Mouse (Mus musculus) left cerebral cortex, postnatal 14 days (tissue): ENCODE measurements around the gene Stim1. TPM values are rescaled to one million over a fixed set of nuclear protein-coding genes. Genes with fewer than 3 reads are reported as not detected.
"Not testable (repeated sequence)": the region's sequence is repeated elsewhere in the genome, so short reads cannot be mapped to it uniquely, and the experiment has no call there.

Experiments used
- DNase-seq, 2 experiments: peaks; one replicate each; pipeline ENCODE4 v3.0.0; 2021 to 2022; ENCODE audit warnings: low spot score in 2 of 2, mixed read lengths in 1 of 2
- intact Hi-C: fragments of 180-260 bp; cut with DNase I; formaldehyde crosslinking; loops from one replicate; pipeline ENCODE4 v1.15.1; 2025
- total RNA-seq, 2 experiments: library from RNA; stranded (reverse); gene quantifications; 2 replicates each; pipeline ENCODE4 v1.2.3; 2021

Gene Stim1
- total RNA-seq, 2 experiments from 2014 or later: 84.7 to 88.7 TPM

GRCm38 (mm10) chr7:102477377-102477776 is 209.8 kb downstream of the Stim1 start:
- DNase-seq: no peak
- intact Hi-C loops: no loop called here

- no peak for DNase-seq
- intact Hi-C loops: no loop called here
Observed at GRCm38 (mm10) chr7:102478425-102478824, 210.8 kb downstream of the Stim1 start.

- intact Hi-C loops: no loop called here
Observed at GRCm38 (mm10) chr7:102478926-102479325, 211.3 kb downstream of the Stim1 start.

GRCm38 (mm10) chr7:102479368-102480078 is 211.9 kb downstream of the Stim1 start:
- DNase-seq: no peak
- intact Hi-C loops: no loop called here

More at GRCm38 (mm10) chr7:102478926-102479325, 211.3 kb downstream of the Stim1 start:
- no peak for DNase-seq

- no peak for DNase-seq
- intact Hi-C loops: no loop called here
Observed at GRCm38 (mm10) chr7:102480821-102481220, 213.2 kb downstream of the Stim1 start.

GRCm38 (mm10) chr7:102481579-102481978 is 214.0 kb downstream of the Stim1 start, which contains the start of gene Olfr543:
Gene Olfr543 (minus strand): TSS chr7:102481679.
- intact Hi-C loops: no loop called here
- DNase-seq: no peak

- intact Hi-C loops: no loop called here
- no peak for DNase-seq
Observed at GRCm38 (mm10) chr7:102483665-102484064, 216.1 kb downstream of the Stim1 start.

- DNase-seq, intact Hi-C loops: not testable (repeated sequence)
Observed at GRCm38 (mm10) chr7:102484766-102485165, 217.2 kb downstream of the Stim1 start.

GRCm38 (mm10) chr7:102486105-102486504 is 218.5 kb downstream of the Stim1 start:
- intact Hi-C loops: no loop called here
- DNase-seq: no peak

Other genes with a start within 250 kb of the Stim1 start
- 1 to 10 TPM; 7.7 to 8.0 TPM for gene Il18bp, start 249.1 kb upstream of the Stim1 start, total RNA-seq
- gene Rnf121, start 202.3 kb upstream of the Stim1 start, total RNA-seq: 10 to 100 TPM; 38.4 to 49.9 TPM
- 10 to 100 TPM; 20.4 to 22.5 TPM for gene Xndc1, start 202.3 kb upstream of the Stim1 start, total RNA-seq
- gene Xntrpc, start 202.1 kb upstream of the Stim1 start, total RNA-seq: 1 to 10 TPM; 1.4 to 1.8 TPM
- gene Trpc2, start 184.7 kb upstream of the Stim1 start, total RNA-seq: under 1 TPM; 0.74 to 0.77 TPM
- gene Art1, start 166.1 kb upstream of the Stim1 start, total RNA-seq: not detected
- gene Art5, start 158.3 kb upstream of the Stim1 start, total RNA-seq: not detected
- under 1 TPM; 0.18 to 0.55 TPM for gene Chrna10, start 151.0 kb upstream of the Stim1 start, total RNA-seq
- 10 to 100 TPM; 32.2 to 37.2 TPM for gene Nup98, start 57.6 kb upstream of the Stim1 start, total RNA-seq
- gene Pgap2, start 57.6 kb upstream of the Stim1 start, total RNA-seq: 10 to 100 TPM; 26.3 to 27.6 TPM
- gene Rhog, start 11.8 kb upstream of the Stim1 start, total RNA-seq: 10 to 100 TPM; 19.5 to 26.0 TPM
- gene Rrm1, start 173.9 kb downstream of the Stim1 start, total RNA-seq: 10 to 100 TPM; 11.4 TPM
- not detected for gene Olfr543, start 213.9 kb downstream of the Stim1 start, total RNA-seq
- gene Olfr544, start 220.5 kb downstream of the Stim1 start, total RNA-seq: not detected
- not detected for gene Olfr545, start 231.8 kb downstream of the Stim1 start, total RNA-seq